Mouse (Mus musculus) heart, postnatal 0 days (tissue): Measurements from ENCODE around the gene Slc25a14. TPM values are rescaled to one million over a fixed set of nuclear protein-coding genes. Genes with fewer than 3 reads are reported as not detected.

Experiments
- ATAC-seq: fragments of 200-750 bp; cut with Nextera tagmentation; 2 replicates; pipeline ENCODE4 v1.8.0; 2017; ENCODE audit warnings: low read depth, moderate number of reproducible peaks, moderate library complexity; ENCODE audit not compliant: insufficient read depth
- DNase-seq: peaks from one replicate; pipeline ENCODE4 v3.0.0-alpha.2; 2016; ENCODE audit warnings: low spot score
- H3K27ac ChIP-seq: fragments of 300-500 bp; sonication (generic); 2 replicates; pipeline ENCODE4 v1.5.1; 2014; ENCODE audit warnings: low read depth, mild to moderate bottlenecking
- H3K27me3 ChIP-seq: fragments of 300-500 bp; sonication (generic); 2 replicates; pipeline ENCODE4 v1.6.1; 2014; ENCODE audit warnings: low read length, mixed read lengths; ENCODE audit not compliant: control insufficient read depth, insufficient read depth
- H3K36me3 ChIP-seq: fragments of 300-500 bp; sonication (generic); replicated peaks from 2 replicates; pipeline ENCODE4 v1.6.1; 2014; ENCODE audit warnings: low read length, mixed read lengths; ENCODE audit not compliant: control insufficient read depth, insufficient read depth
- H3K4me1 ChIP-seq: fragments of 300-500 bp; sonication (generic); 2 replicates; pipeline ENCODE4 v1.6.1; 2014; ENCODE audit warnings: antibody characterized with exemption; ENCODE audit not compliant: control insufficient read depth, insufficient read depth
- H3K4me2 ChIP-seq: fragments of 300-500 bp; sonication (generic); 2 replicates; pipeline ENCODE4 v1.6.1; 2014; ENCODE audit warnings: low read depth, mild to moderate bottlenecking, low read length, moderate library complexity
- H3K4me3 ChIP-seq: fragments of 300-500 bp; sonication (generic); 2 replicates; pipeline ENCODE4 v1.5.1; 2014; ENCODE audit warnings: low read depth, low read length
- H3K9ac ChIP-seq: fragments of 300-500 bp; sonication (generic); replicated peaks from 2 replicates; pipeline ENCODE4 v1.6.1; 2014; ENCODE audit warnings: low read depth, low read length, mixed read lengths
- H3K9me3 ChIP-seq: fragments of 300-500 bp; sonication (generic); replicated peaks from 2 replicates; pipeline ENCODE4 v1.6.1; 2016; ENCODE audit warnings: low read length; ENCODE audit not compliant: control insufficient read depth
- CTCF ChIP-seq: IDR thresholded peaks from 2 replicates; pipeline ENCODE4 v1.5.1; 2016; ENCODE audit warnings: antibody characterized with exemption, control low read depth, low read depth
- EP300 ChIP-seq: IDR thresholded peaks from 2 replicates; pipeline ENCODE4 v1.6.1; 2016; ENCODE audit warnings: antibody characterized with exemption, low read depth
- WGBS: fragments of 180-500 bp; shearing (Covaris S2); extraction: QIAGEN DNeasy Blood & Tissue Kit; methylation state at CpG from one replicate; pipeline ENCODE4 v1.1.7; 2014; 5-methylcytosine and 5-hydroxymethylcytosine counted together
- microRNA-seq: library from miRNA; unstranded; fragments of <30 nt; microRNA quantifications from one replicate; pipeline ENCODE4, GENCODE M21; 2016
- polyA plus RNA-seq: library from polyadenylated mRNA; unstranded; fragments of >200 nt; fragmentation: Nextera tagmentation; extraction: Ambion mirVana; gene quantifications from 2 replicates; pipeline ENCODE4 v1.2.1, GENCODE M21; 2015
- total RNA-seq: library from RNA; depleted of rRNA; stranded (reverse); fragments of >200 nt; gene quantifications from 2 replicates; pipeline ENCODE4 v1.2.3, GENCODE M21; 2014; ENCODE audit warnings: low replicate concordance; rRNA removed

Slc25a14 gene
- total and polyA plus RNA-seq, 2 experiments from 2014 or later: 2.5 to 5.7 TPM

DNA sequence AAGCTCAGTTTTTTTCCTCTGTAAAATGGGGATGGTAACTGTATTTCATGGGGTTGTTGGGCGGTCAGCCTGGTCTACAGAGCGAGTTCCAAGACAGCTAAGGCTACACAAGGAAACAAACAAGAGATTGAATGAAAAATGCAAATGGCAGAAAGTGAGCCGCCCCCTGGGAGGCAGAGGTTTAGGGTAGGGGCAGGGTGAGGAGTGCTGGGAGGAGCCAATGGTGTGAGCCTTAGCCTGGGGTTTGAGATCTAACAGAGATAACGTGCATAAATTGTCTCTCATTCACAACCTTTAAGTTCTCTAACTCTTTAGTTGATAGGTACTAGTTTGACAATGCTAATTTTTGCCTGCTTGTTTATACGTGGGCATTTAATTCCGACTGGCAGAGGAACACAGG is 71.2 kb downstream of the Slc25a14 start:
- DNase-seq: no peak
- Histone ChIP-seq H3K9ac (no peak overlapping the region), H3K4me3 (peak overlapping the region; percentile 72), H3K36me3 (no peaks in the 10 kb centered on the region), H3K27me3 (no peaks in the 10 kb centered on the region), H3K4me2 (peak overlapping the region; percentile 66), H3K9me3 (no peaks in the 10 kb centered on the region), H3K4me1 (no peaks in the 10 kb centered on the region), H3K27ac (no peak overlapping the region)
- TF ChIP-seq EP300 (no peak), CTCF (no peak)
- 19% methylated on average over 6 of the region's 6 CpGs for WGBS
- ATAC-seq: no peak

DNA sequence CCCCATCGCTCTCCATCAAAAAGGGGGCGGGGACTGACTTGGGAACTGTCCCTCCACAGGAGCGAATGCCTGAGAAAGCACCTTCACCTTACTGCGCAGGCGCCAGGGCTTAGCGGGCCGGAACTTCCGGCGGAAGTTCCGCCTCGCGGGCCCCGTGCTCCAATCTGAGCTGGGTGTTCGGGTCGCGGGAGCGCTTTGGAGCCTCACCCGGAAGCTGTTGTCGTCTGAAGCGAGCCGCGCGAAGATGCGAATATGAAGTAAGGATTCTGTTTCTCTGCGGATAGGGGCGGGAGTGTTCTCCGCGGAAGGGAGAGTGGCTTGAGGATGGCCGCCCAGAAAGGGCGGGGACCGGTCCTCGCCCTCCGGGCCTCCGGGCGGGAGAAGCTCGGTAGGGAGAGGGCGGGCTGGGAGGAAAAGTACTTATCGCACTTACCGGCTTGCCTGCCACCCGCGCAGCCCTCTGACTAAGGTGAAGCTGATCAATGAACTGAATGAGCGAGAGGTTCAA is 71.7 kb downstream of the Slc25a14 start, which contains the start of gene Rbmx2:
Gene Rbmx2 (plus strand): TSS at position 141 of the 508 bp plus-strand sequence.
- H3K9me3 ChIP-seq: no peaks in the 10 kb centered on the region
- no peak within 1 kb of the TSS for H3K27ac ChIP-seq
- TF ChIP-seq EP300: no peak
- no peak for TF ChIP-seq CTCF
- H3K36me3 ChIP-seq: no peaks in the 10 kb centered on the region
- H3K27me3 ChIP-seq: no peaks in the 10 kb centered on the region
- H3K4me2 ChIP-seq: peak within 1 kb of the TSS; percentile 66
- peak within 1 kb of the TSS; percentile 72 for H3K4me3 ChIP-seq
- peak; percentile 98 for ATAC-seq
- WGBS: 13% methylated on average over 42 of the region's 42 CpGs
- peak within 1 kb of the TSS; percentile 62 for H3K9ac ChIP-seq
- DNase-seq: peak; percentile 83
- H3K4me1 ChIP-seq: no peaks in the 10 kb centered on the region

DNA sequence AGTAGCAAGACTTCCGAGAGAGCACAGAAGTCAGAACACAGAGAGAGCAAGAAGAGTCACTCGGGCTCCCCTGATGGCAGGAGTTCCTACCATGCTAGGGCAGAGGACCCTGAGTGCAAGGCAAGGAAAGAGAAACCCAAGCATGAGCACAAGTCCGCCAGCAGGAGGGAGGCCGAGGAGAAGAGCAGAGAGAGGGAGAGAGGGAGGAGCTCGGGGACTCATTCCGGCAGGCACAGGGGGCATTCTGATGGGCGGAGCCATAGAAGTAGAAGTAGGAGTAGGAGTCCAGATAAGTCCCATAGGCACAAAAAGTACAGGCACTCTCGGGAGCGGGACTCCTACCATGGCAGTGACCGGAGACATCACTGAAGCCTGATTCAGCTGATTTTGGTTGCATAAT is 86.5 kb downstream of the Slc25a14 start:
- TF ChIP-seq CTCF: no peak
- TF ChIP-seq EP300: no peak
- Histone ChIP-seq H3K27me3 (no peaks in the 10 kb centered on the region), H3K9me3 (no peaks in the 10 kb centered on the region), H3K27ac (no peak overlapping the region), H3K9ac (no peak overlapping the region), H3K4me2 (no peak overlapping the region), H3K4me1 (no peaks in the 10 kb centered on the region), H3K36me3 (peaks cover 15% of the 10 kb centered on the region; the same call in 1 of the 2 replicates), H3K4me3 (no peak overlapping the region)
- WGBS: 73% methylated on average over 10 of the region's 10 CpGs
- DNase-seq (no peak), ATAC-seq (no peak)

Small RNA genes lying within 50 kb of the gene (microRNA-seq; reads per million reads assigned to microRNA genes)
- gene Gm27828: not detected

Other genes with a start within 250 kb of the Slc25a14 start
- 12.3 and 13.0 TPM in 2 replicates for gene Elf4, start 160.3 kb upstream of the Slc25a14 start, total RNA-seq
- 4.1 and 4.6 TPM in 2 replicates for gene Elf4, start 160.3 kb upstream of the Slc25a14 start, polyA plus RNA-seq
- gene Aifm1, start 109.8 kb upstream of the Slc25a14 start, total RNA-seq: 19.2 and 47.7 TPM in 2 replicates
- gene Aifm1, start 109.8 kb upstream of the Slc25a14 start, polyA plus RNA-seq: 120 and 127 TPM in 2 replicates
- gene Rab33a, start 104.1 kb upstream of the Slc25a14 start, total RNA-seq: 2.7 and 5.6 TPM in 2 replicates
- 4.3 and 4.4 TPM in 2 replicates for gene Rab33a, start 104.1 kb upstream of the Slc25a14 start, polyA plus RNA-seq
- 17.3 and 18.6 TPM in 2 replicates for gene Zfp280c, start 28.9 kb upstream of the Slc25a14 start, total RNA-seq
- 3.6 and 4.8 TPM in 2 replicates for gene Zfp280c, start 28.9 kb upstream of the Slc25a14 start, polyA plus RNA-seq
- not detected in 2 replicates for gene Gpr119, start 51.1 kb downstream of the Slc25a14 start, total RNA-seq
- not detected in 2 replicates for gene Gpr119, start 51.1 kb downstream of the Slc25a14 start, polyA plus RNA-seq
- gene Rbmx2, start 71.6 kb downstream of the Slc25a14 start, total RNA-seq: 5.1 and 9.7 TPM in 2 replicates
- gene Rbmx2, start 71.6 kb downstream of the Slc25a14 start, polyA plus RNA-seq: 9.9 and 10.8 TPM in 2 replicates